Mouse (Mus musculus) ovary, adult 18-20 months (tissue): ENCODE measurements at regions not wholly inside any gene's neighbourhood (a gene's known extent, or its start where the extent isn't known, plus 50 kb on each side); places are given as distances from the start of the nearest gene placed in this dataset.

Experiments
- DNase-seq: peaks from one replicate; pipeline ENCODE4 v3.0.0; 2022; ENCODE audit warnings: low spot score, mixed read lengths

- no peak for DNase-seq
These were observed 707.4 kb upstream of the Tmpo start for GRCm38 (mm10) chr10:91888537-91888936.

GRCm38 (mm10) chr10:91883155-91883554, 702.0 kb upstream of the Tmpo start:
- no peak for DNase-seq

GRCm38 (mm10) chr10:91882481-91882880, 701.4 kb upstream of the Tmpo start:
- DNase-seq: no peak

- DNase-seq: no peak
These were observed 700.6 kb upstream of the Tmpo start for GRCm38 (mm10) chr10:91881521-91882228.

GRCm38 (mm10) chr10:91875450-91875849, 694.3 kb upstream of the Tmpo start:
- no peak for DNase-seq

- DNase-seq: no peak
These were observed 690.1 kb upstream of the Tmpo start for GRCm38 (mm10) chr10:91871244-91871643.

- DNase-seq: no peak
These were observed 677.8 kb upstream of the Tmpo start for GRCm38 (mm10) chr10:91858711-91859595.

- DNase-seq: no peak
These were observed 646.0 kb upstream of the Tmpo start for GRCm38 (mm10) chr10:91827074-91827473.

- DNase-seq: no peak
These were observed 642.4 kb upstream of the Tmpo start for GRCm38 (mm10) chr10:91823499-91823898.

- no peak for DNase-seq
These were observed 623.8 kb upstream of the Tmpo start for GRCm38 (mm10) chr10:91804870-91805269.
